Mouse (Mus musculus): ENCODE results near the gene Mgea5.
"Not testable (repeated sequence)": the region's sequence is repeated elsewhere in the genome, so short reads cannot be mapped to it uniquely, and the experiment has no call there.

The Mgea5 gene

GRCm38 (mm10) chr19:45783181-45783932 is at the start of gene Mgea5:
Gene Mgea5, minus strand, starts transcription at chr19:45783837.
- DNase-seq (ENCODE audit: low spot score in 2 of 2) = peak; percentile 97 to 98

GRCm38 (mm10) chr19:45830679-45831078 is 47.0 kb upstream of the Mgea5 start:
- no peak for DNase-seq (ENCODE audit: low spot score in 2 of 2)

- no peak for DNase-seq (ENCODE audit: low spot score in 2 of 2)
Measured at GRCm38 (mm10) chr19:45827736-45828135, 44.1 kb upstream of the Mgea5 start.

- no peak for DNase-seq (ENCODE audit: low spot score in 2 of 2)
Measured at GRCm38 (mm10) chr19:45827125-45827524, 43.5 kb upstream of the Mgea5 start.

- DNase-seq (ENCODE audit: low spot score in 2 of 2) = no peak
Measured at GRCm38 (mm10) chr19:45826146-45826545, 42.5 kb upstream of the Mgea5 start.

GRCm38 (mm10) chr19:45821832-45822231 is 38.2 kb upstream of the Mgea5 start:
- DNase-seq (ENCODE audit: low spot score in 2 of 2) = no peak

GRCm38 (mm10) chr19:45817816-45818490 is 34.3 kb upstream of the Mgea5 start:
- DNase-seq (ENCODE audit: low spot score in 2 of 2) = no peak

GRCm38 (mm10) chr19:45816727-45817126 is 33.1 kb upstream of the Mgea5 start:
- DNase-seq (ENCODE audit: low spot score in 2 of 2) = no peak

GRCm38 (mm10) chr19:45815831-45816405 is 32.3 kb upstream of the Mgea5 start, which contains the start of gene Kcnip2:
Gene Kcnip2, minus strand, starts transcription at chr19:45816061.
- no peak for DNase-seq (ENCODE audit: low spot score in 2 of 2)

- DNase-seq (ENCODE audit: low spot score in 2 of 2) = no peak
Measured at GRCm38 (mm10) chr19:45815170-45815569, 31.5 kb upstream of the Mgea5 start.

GRCm38 (mm10) chr19:45813801-45814200 is 30.2 kb upstream of the Mgea5 start:
- no peak for DNase-seq (ENCODE audit: low spot score in 2 of 2)

GRCm38 (mm10) chr19:45813263-45813662 is 29.6 kb upstream of the Mgea5 start:
- DNase-seq (ENCODE audit: low spot score in 2 of 2) = peak; percentile 77 to 91

GRCm38 (mm10) chr19:45812673-45813252 is 29.1 kb upstream of the Mgea5 start:
- no peak for DNase-seq (ENCODE audit: low spot score in 2 of 2)

- no peak for DNase-seq (ENCODE audit: low spot score in 2 of 2)
Measured at GRCm38 (mm10) chr19:45812115-45812514, 28.5 kb upstream of the Mgea5 start.

GRCm38 (mm10) chr19:45811028-45811674 is 27.5 kb upstream of the Mgea5 start:
- DNase-seq (ENCODE audit: low spot score in 2 of 2) = no peak

- no peak for DNase-seq (ENCODE audit: low spot score in 2 of 2)
Measured at GRCm38 (mm10) chr19:45807732-45808131, 24.1 kb upstream of the Mgea5 start.

GRCm38 (mm10) chr19:45805817-45806216 is 22.2 kb upstream of the Mgea5 start:
- not testable (repeated sequence) for DNase-seq (ENCODE audit: low spot score in 2 of 2)

- no peak for DNase-seq (ENCODE audit: low spot score in 2 of 2)
Measured at GRCm38 (mm10) chr19:45804593-45805368, 21.1 kb upstream of the Mgea5 start.

GRCm38 (mm10) chr19:45803408-45803807 is 19.8 kb upstream of the Mgea5 start:
- DNase-seq (ENCODE audit: low spot score in 2 of 2) = no peak

GRCm38 (mm10) chr19:45802702-45803101 is 19.1 kb upstream of the Mgea5 start:
- no peak for DNase-seq (ENCODE audit: low spot score in 2 of 2)

- no peak for DNase-seq (ENCODE audit: low spot score in 2 of 2)
Measured at GRCm38 (mm10) chr19:45796879-45797278, 13.2 kb upstream of the Mgea5 start.

Measured in frontal cortex, postnatal 14 days (tissue).